Mouse (Mus musculus) kidney, embryonic 14.5 days (tissue): ENCODE data around the gene Noxa1. TPM values are rescaled to one million over a fixed set of nuclear protein-coding genes. Genes with fewer than 3 reads are reported as not detected.
A peak's percentile ranks its signal among the peaks of the same experiment; 100 is the strongest.

Experiments used
- ATAC-seq: fragments of 200-750 bp; cut with Nextera tagmentation; 2 replicates; pipeline ENCODE4 v1.8.0; 2017; ENCODE audit warnings: moderate number of reproducible peaks, mild to moderate bottlenecking, moderate TSS enrichment, moderate library complexity; ENCODE audit not compliant: low FRiP score, low TSS enrichment
- H3K27ac ChIP-seq: fragments of 300-500 bp; sonication (generic); 2 replicates; pipeline ENCODE4 v1.5.1; 2014; ENCODE audit warnings: low read depth, mild to moderate bottlenecking, low read length, moderate library complexity, mixed read lengths
- H3K27me3 ChIP-seq: fragments of 300-500 bp; sonication (generic); 2 replicates; pipeline ENCODE4 v1.6.1; 2014; ENCODE audit warnings: mild to moderate bottlenecking, low read length; ENCODE audit not compliant: control insufficient read depth, insufficient read depth
- H3K36me3 ChIP-seq: fragments of 300-500 bp; sonication (generic); 2 replicates; pipeline ENCODE4 v1.6.1; 2014; ENCODE audit warnings: low read length, mixed read lengths; ENCODE audit not compliant: control insufficient read depth, insufficient read depth
- H3K4me1 ChIP-seq: fragments of 300-500 bp; sonication (generic); 2 replicates; pipeline ENCODE4 v1.6.1; 2014; ENCODE audit warnings: low read length, mixed read lengths; ENCODE audit not compliant: control insufficient read depth, insufficient read depth
- H3K4me2 ChIP-seq: fragments of 300-500 bp; sonication (generic); replicated peaks from 2 replicates; pipeline ENCODE4 v1.6.1; 2014; ENCODE audit warnings: low read depth, mild to moderate bottlenecking, low read length
- H3K4me3 ChIP-seq: fragments of 300-500 bp; sonication (generic); 2 replicates; pipeline ENCODE4 v1.5.1; 2014; ENCODE audit warnings: mild to moderate bottlenecking, low read length
- H3K9ac ChIP-seq: fragments of 300-500 bp; sonication (generic); 2 replicates; pipeline ENCODE4 v1.6.1; 2014; ENCODE audit warnings: low read depth, mild to moderate bottlenecking, low read length, moderate library complexity
- H3K9me3 ChIP-seq: fragments of 300-500 bp; sonication (generic); 2 replicates; pipeline ENCODE4 v1.6.1; 2016; ENCODE audit warnings: low read length; ENCODE audit not compliant: control insufficient read depth
- WGBS: fragments of 180-500 bp; shearing (Covaris S2); extraction: QIAGEN DNeasy Blood & Tissue Kit; methylation state at CpG from one replicate; pipeline ENCODE4 v1.1.7; 2014; 5-methylcytosine and 5-hydroxymethylcytosine counted together
- polyA plus RNA-seq: library from polyadenylated mRNA; unstranded; fragments of >200 nt; fragmentation: Nextera tagmentation; extraction: Ambion mirVana; gene quantifications from 2 replicates; pipeline ENCODE4 v1.2.1, GENCODE M21; 2014

Noxa1 gene
- 0.36 and 0.53 TPM in 2 replicates for polyA plus RNA-seq

GRCm38 (mm10) chr2:25095109-25095850 lies at the start of gene Noxa1:
TSS of gene Noxa1 (minus strand) at chr2:25095149.
- peak; percentile 88 for ATAC-seq
- no peak within 1 kb of the TSS; the same call in 1 of the 2 replicates for H3K9ac ChIP-seq
- H3K9me3 ChIP-seq: no peaks in the 10 kb centered on the region
- no peak within 1 kb of the TSS for H3K27ac ChIP-seq
- peak within 1 kb of the TSS; percentile 14; the same call in 1 of the 2 replicates for H3K4me3 ChIP-seq
- WGBS: 43% methylated on average over 28 of the region's 28 CpGs
- H3K4me2 ChIP-seq: peak within 1 kb of the TSS; percentile 38
- H3K27me3 ChIP-seq: no peaks in the 10 kb centered on the region
- no peaks in the 10 kb centered on the region for H3K4me1 ChIP-seq
- H3K36me3 ChIP-seq: no peaks in the 10 kb centered on the region

- no peaks in the 10 kb centered on the region for H3K4me1 ChIP-seq
- no peak overlapping the region for H3K4me3 ChIP-seq
- no peaks in the 10 kb centered on the region for H3K36me3 ChIP-seq
- H3K9me3 ChIP-seq: no peaks in the 10 kb centered on the region
- WGBS: 83% methylated on average over 5 of the region's 5 CpGs
- ATAC-seq: no peak
- H3K4me2 ChIP-seq: no peak overlapping the region
- no peak overlapping the region for H3K9ac ChIP-seq
- no peaks in the 10 kb centered on the region for H3K27me3 ChIP-seq
- H3K27ac ChIP-seq: no peak overlapping the region
Measured at GRCm38 (mm10) chr2:25141921-25142320, 47.0 kb upstream of the Noxa1 start.

GRCm38 (mm10) chr2:25141185-25141584 lies 46.2 kb upstream of the Noxa1 start:
- Histone ChIP-seq H3K9ac (no peak overlapping the region), H3K4me1 (no peaks in the 10 kb centered on the region), H3K27ac (no peak overlapping the region), H3K9me3 (no peaks in the 10 kb centered on the region), H3K4me3 (no peak overlapping the region), H3K36me3 (no peaks in the 10 kb centered on the region), H3K4me2 (no peak overlapping the region), H3K27me3 (no peaks in the 10 kb centered on the region)
- WGBS: 73% methylated on average over 4 of the region's 4 CpGs
- ATAC-seq: no peak

- Histone ChIP-seq H3K4me1 (no peaks in the 10 kb centered on the region), H3K4me2 (no peak overlapping the region), H3K4me3 (no peak overlapping the region), H3K36me3 (no peaks in the 10 kb centered on the region), H3K9ac (no peak overlapping the region), H3K27me3 (no peaks in the 10 kb centered on the region), H3K9me3 (no peaks in the 10 kb centered on the region), H3K27ac (no peak overlapping the region)
- no peak for ATAC-seq
- 77% methylated on average over 6 of the region's 6 CpGs for WGBS
Measured at GRCm38 (mm10) chr2:25137832-25138231, 42.9 kb upstream of the Noxa1 start.

- Histone ChIP-seq H3K36me3 (no peaks in the 10 kb centered on the region), H3K4me2 (no peak overlapping the region), H3K27ac (no peak overlapping the region), H3K4me1 (peaks cover 7% of the 10 kb centered on the region; the same call in 1 of the 2 replicates), H3K9ac (no peak overlapping the region), H3K27me3 (no peaks in the 10 kb centered on the region), H3K9me3 (no peaks in the 10 kb centered on the region), H3K4me3 (no peak overlapping the region)
- WGBS: 78% methylated on average over 9 of the region's 9 CpGs
- ATAC-seq: no peak
Measured at GRCm38 (mm10) chr2:25131601-25132000, 36.7 kb upstream of the Noxa1 start.

- Histone ChIP-seq H3K9me3 (no peaks in the 10 kb centered on the region), H3K9ac (no peak overlapping the region), H3K27ac (no peak overlapping the region), H3K4me1 (peaks cover 9% of the 10 kb centered on the region; the same call in 1 of the 2 replicates), H3K4me2 (no peak overlapping the region), H3K36me3 (no peaks in the 10 kb centered on the region), H3K27me3 (no peaks in the 10 kb centered on the region), H3K4me3 (no peak overlapping the region)
- no peak for ATAC-seq
- 83% methylated on average over 11 of the region's 11 CpGs for WGBS
Measured at GRCm38 (mm10) chr2:25128072-25128471, 33.1 kb upstream of the Noxa1 start.

- H3K4me1 ChIP-seq: peaks cover 9% of the 10 kb centered on the region; the same call in 1 of the 2 replicates
- no peaks in the 10 kb centered on the region for H3K27me3 ChIP-seq
- 43% methylated on average over 5 of the region's 5 CpGs for WGBS
- no peaks in the 10 kb centered on the region for H3K9me3 ChIP-seq
- peak; percentile 24; the same call in 1 of the 2 replicates for ATAC-seq
- H3K4me2 ChIP-seq: no peak overlapping the region
- H3K9ac ChIP-seq: no peak overlapping the region
- H3K4me3 ChIP-seq: no peak overlapping the region
- no peaks in the 10 kb centered on the region for H3K36me3 ChIP-seq
- peak overlapping the region; percentile 65; the same call in 1 of the 2 replicates for H3K27ac ChIP-seq
Measured at GRCm38 (mm10) chr2:25127206-25127605, 32.3 kb upstream of the Noxa1 start.

DNA sequence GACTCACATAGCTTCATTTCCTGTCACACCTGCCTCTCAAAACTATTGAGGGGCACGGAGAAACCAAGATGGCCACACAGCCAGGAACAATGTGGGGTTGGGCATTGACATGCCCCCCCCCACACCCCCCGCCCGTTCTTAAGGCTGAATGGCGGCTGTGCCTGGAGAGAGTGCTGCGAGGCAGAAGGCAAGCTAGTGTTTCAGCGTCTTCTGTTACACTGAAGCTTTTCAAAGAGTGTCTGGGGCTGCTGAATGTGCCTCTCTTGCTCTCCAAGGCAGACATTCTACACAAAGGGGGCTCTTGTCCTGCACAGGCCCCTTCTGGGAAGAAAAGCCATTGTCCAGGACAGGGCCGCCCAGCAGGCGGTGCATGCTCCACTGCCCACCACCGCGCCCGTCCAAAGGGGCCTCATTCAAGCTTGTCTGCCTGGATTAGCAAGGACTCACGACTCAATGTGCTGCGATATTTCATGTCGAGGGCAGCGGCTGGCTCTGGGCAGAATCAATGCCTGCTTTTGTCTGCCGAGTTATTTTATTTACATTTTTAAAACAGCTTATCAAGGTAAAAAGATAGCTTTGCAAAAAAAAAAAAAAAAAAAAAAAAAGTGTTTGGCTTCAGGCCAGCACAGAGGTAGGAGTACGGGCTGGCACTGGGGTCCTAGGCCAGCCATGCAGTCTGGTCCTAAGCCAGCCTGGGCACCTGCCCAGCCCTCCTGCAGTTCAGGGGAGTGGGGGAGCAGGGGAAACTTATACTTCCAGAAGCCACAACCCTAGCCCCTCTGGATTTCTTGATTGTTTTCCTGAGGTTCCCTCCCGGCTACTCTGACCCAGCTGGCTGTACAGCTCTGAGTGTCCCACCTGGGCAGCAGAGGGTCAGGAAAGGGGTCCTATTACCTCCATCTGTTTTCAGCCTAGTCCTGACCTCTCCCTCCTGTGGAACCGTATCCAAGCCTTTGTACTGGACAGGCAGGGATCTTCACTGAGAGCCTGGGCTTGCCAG lies 31.4 kb upstream of the Noxa1 start:
- H3K4me3 ChIP-seq: no peak overlapping the region
- H3K9me3 ChIP-seq: no peaks in the 10 kb centered on the region
- H3K27ac ChIP-seq: peak overlapping the region; percentile 75
- no peaks in the 10 kb centered on the region for H3K27me3 ChIP-seq
- WGBS: 35% methylated on average over 19 of the region's 19 CpGs
- ATAC-seq: peak; percentile 87
- H3K4me2 ChIP-seq: no peak overlapping the region
- H3K36me3 ChIP-seq: no peaks in the 10 kb centered on the region
- H3K9ac ChIP-seq: peak overlapping the region; percentile 23; the same call in 1 of the 2 replicates
- H3K4me1 ChIP-seq: peaks cover 9% of the 10 kb centered on the region; the same call in 1 of the 2 replicates
